In the genomic region with DNA sequence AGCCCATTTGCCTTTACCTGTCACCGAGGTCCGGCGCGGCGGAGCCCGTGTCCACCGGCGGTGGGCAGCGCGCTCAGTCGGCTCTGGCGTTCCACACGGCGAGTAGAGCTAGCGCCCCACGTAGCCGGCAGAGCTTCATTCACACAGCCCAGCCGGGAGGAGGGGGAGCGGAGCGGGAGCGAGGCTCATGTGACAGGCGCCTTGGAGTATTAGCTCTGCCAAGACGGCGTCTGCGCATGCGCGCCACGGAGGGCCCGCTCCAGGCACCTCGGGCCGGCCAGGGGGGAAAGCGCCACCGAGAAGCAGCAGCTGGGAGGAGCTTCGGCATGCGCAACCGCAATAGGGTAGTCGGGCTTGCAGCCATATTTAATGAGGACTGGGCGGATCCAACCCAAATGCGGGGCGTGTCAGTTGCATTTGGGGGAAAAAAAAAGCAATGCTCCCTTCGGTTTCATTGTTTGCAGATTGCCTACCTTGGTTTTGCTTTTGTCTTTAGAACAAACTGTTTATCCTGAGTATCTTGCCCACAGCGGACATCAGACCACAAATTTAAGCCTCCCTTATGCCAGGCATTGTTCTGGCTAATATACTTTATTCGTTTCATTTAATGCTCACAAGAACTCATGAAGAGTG, we compare ENCODE assay signal across 8 mouse cellular contexts. TPM values are rescaled to one million over a fixed set of nuclear protein-coding genes. Genes with fewer than 3 reads are reported as not detected.
DNase-seq lines count a peak whose midpoint lies in the region; ATAC-seq lines count a peak whose summit lies in the region.

A gene (minus strand): TSS at position 270 of the 633 bp plus-strand sequence.

- no peaks in the 10 kb centered on the region for H3K27me3 ChIP-seq in intestine, embryonic 14.5 days (replicated peaks; ENCODE audit: control insufficient read depth, insufficient read depth, low read length)

- peak; percentile 99 for ATAC-seq in intestine, embryonic 14.5 days (replicated peaks; ENCODE audit: low FRiP score, low TSS enrichment, low read depth)

- H3K4me3 ChIP-seq in intestine, embryonic 14.5 days (ENCODE audit: low read depth, low read length), result peak within 1 kb of the TSS; percentile 53

- peak within 1 kb of the TSS; percentile 63 for H3K9ac ChIP-seq in intestine, embryonic 14.5 days (ENCODE audit: low read length)

- WGBS in intestine, embryonic 14.5 days, result 16% methylated on average over 42 of the region's 43 CpGs

- peak within 1 kb of the TSS; percentile 49 for H3K4me2 ChIP-seq in intestine, embryonic 14.5 days (ENCODE audit: low read length)

- no peaks in the 10 kb centered on the region for H3K36me3 ChIP-seq in intestine, embryonic 14.5 days (ENCODE audit: control insufficient read depth, insufficient read depth, low read length)

- H3K9me3 ChIP-seq in intestine, embryonic 14.5 days (ENCODE audit: control insufficient read depth, low read length), result no peaks in the 10 kb centered on the region

- H3K4me1 ChIP-seq in intestine, embryonic 14.5 days (replicated peaks; ENCODE audit: control insufficient read depth, insufficient read depth, low read length), result no peaks in the 10 kb centered on the region

- peak within 1 kb of the TSS; percentile 80 for H3K27ac ChIP-seq in intestine, embryonic 14.5 days (ENCODE audit: low read depth)

- peak; percentile 97 for DNase-seq in adrenal gland, adult (ENCODE audit: inconsistent age in 2 of 2, low spot score in 1 of 2)
- peak; percentile 93 for DNase-seq in embryo, embryonic 10.5 days (ENCODE audit: low spot score)
- peak; percentile 97 for DNase-seq in gastrocnemius, postnatal 25 days
- peak; percentile 85 for DNase-seq in intestine, embryonic 14.5 days (ENCODE audit: low spot score)
- DNase-seq in left cerebral cortex, postnatal 14 days (ENCODE audit: low spot score in 2 of 2), result peak; percentile 95 to 96
- DNase-seq in mesoderm, embryonic 11.5 days (ENCODE audit: low read depth, low spot score), result peak; percentile 96
- DNase-seq in right cerebral cortex, postnatal 36 days (ENCODE audit: low spot score in 2 of 2), result peak; percentile 95
- DNase-seq in yolk sac, embryonic 10.5 days (ENCODE audit: low spot score), result peak; percentile 94

- intact Hi-C loops in left cerebral cortex, postnatal 14 days (cut with DNase I), result loop anchor here (5.0 kb wide), 1 partner anchor 132 kb away; no protein-coding TSS in a partner anchor

RNA-seq across cellular contexts. Expression of the gene that starts here (rescaled TPM):
- total RNA-seq in gastrocnemius, postnatal 25 days (2021), result 1 to 10 TPM; 4.3 to 4.6 TPM
- polyA plus RNA-seq in intestine, embryonic 14.5 days (2014; fragmentation: Nextera tagmentation; extraction: Ambion mirVana), result 22.1 and 23.4 TPM in 2 replicates
- total RNA-seq in left cerebral cortex, postnatal 14 days (2021), result 10 to 100 TPM; 11.7 to 11.8 TPM

Comparison
In these comparisons a context has a peak if more than half of its experiments do, and no peak if none do; other contexts are left out.
1. Peak in every context shown above with its lines: DNase-seq, ATAC-seq, H3K4me3 ChIP-seq and H3K27ac ChIP-seq.